Mouse (Mus musculus): ENCODE measurements around the gene Lsr. TPM values are rescaled to one million over a fixed set of nuclear protein-coding genes. Genes with fewer than 3 reads are reported as not detected.

The Lsr gene
- polyA plus RNA-seq, 1 experiment = 30.2 TPM

GRCm38 (mm10) chr7:31000505-31001020 is 27.3 kb upstream of the Lsr start:
- Histone ChIP-seq H3K4me1 (ENCODE audit: control insufficient read depth, insufficient read depth, low read length) (0 out of 2 replicates have a peak, but pooled peaks cover 2% of the 10 kb centered on the region), H3K36me3 (ENCODE audit: control insufficient read depth, insufficient read depth, low read length) (no peaks in the 10 kb centered on the region), H3K27me3 (ENCODE audit: control insufficient read depth, insufficient read depth, low read length) (no peaks in the 10 kb centered on the region), H3K27ac (ENCODE audit: control insufficient read depth, insufficient read depth, low read depth, low read length) (no peak overlapping the region), H3K4me3 (ENCODE audit: control insufficient read depth, low read depth, low read length) (no peak overlapping the region)
- TF ChIP-seq CTCF (IDR thresholded peaks at IDR 0.05; ENCODE audit: control insufficient read depth, insufficient read depth, insufficient replicate concordance, low read depth, low read length) (no peak), POLR2A (IDR thresholded peaks at IDR 0.05; ENCODE audit: control insufficient read depth, low read depth, low read length) (no peak)

- Histone ChIP-seq H3K36me3 (ENCODE audit: control insufficient read depth, insufficient read depth, low read length) (no peaks in the 10 kb centered on the region), H3K4me3 (ENCODE audit: control insufficient read depth, low read depth, low read length) (no peak overlapping the region), H3K27ac (ENCODE audit: control insufficient read depth, insufficient read depth, low read depth, low read length) (no peak overlapping the region), H3K4me1 (ENCODE audit: control insufficient read depth, insufficient read depth, low read length) (0 out of 2 replicates have a peak, but pooled peaks cover 2% of the 10 kb centered on the region), H3K27me3 (ENCODE audit: control insufficient read depth, insufficient read depth, low read length) (no peaks in the 10 kb centered on the region)
- no peak for TF ChIP-seq POLR2A (IDR thresholded peaks at IDR 0.05; ENCODE audit: control insufficient read depth, low read depth, low read length)
- no peak for TF ChIP-seq CTCF (IDR thresholded peaks at IDR 0.05; ENCODE audit: control insufficient read depth, insufficient read depth, insufficient replicate concordance, low read depth, low read length)
Observed at GRCm38 (mm10) chr7:30996491-30996890, 23.2 kb upstream of the Lsr start.

- Histone ChIP-seq H3K27ac (ENCODE audit: control insufficient read depth, insufficient read depth, low read depth, low read length) (no peak overlapping the region), H3K27me3 (ENCODE audit: control insufficient read depth, insufficient read depth, low read length) (no peaks in the 10 kb centered on the region), H3K4me3 (ENCODE audit: control insufficient read depth, low read depth, low read length) (no peak overlapping the region), H3K36me3 (ENCODE audit: control insufficient read depth, insufficient read depth, low read length) (no peaks in the 10 kb centered on the region), H3K4me1 (ENCODE audit: control insufficient read depth, insufficient read depth, low read length) (no peaks in the 10 kb centered on the region; the same call in 1 of the 2 replicates)
- TF ChIP-seq POLR2A (IDR thresholded peaks at IDR 0.05; ENCODE audit: control insufficient read depth, low read depth, low read length) (no peak), CTCF (IDR thresholded peaks at IDR 0.05; ENCODE audit: control insufficient read depth, insufficient read depth, insufficient replicate concordance, low read depth, low read length) (no peak)
Observed at GRCm38 (mm10) chr7:30993986-30994385, 20.7 kb upstream of the Lsr start.

GRCm38 (mm10) chr7:30992148-30992547 is 18.9 kb upstream of the Lsr start:
- H3K4me1 ChIP-seq (ENCODE audit: control insufficient read depth, insufficient read depth, low read length) = no peaks in the 10 kb centered on the region; the same call in 1 of the 2 replicates
- H3K36me3 ChIP-seq (ENCODE audit: control insufficient read depth, insufficient read depth, low read length) = no peaks in the 10 kb centered on the region
- no peak for TF ChIP-seq CTCF (IDR thresholded peaks at IDR 0.05; ENCODE audit: control insufficient read depth, insufficient read depth, insufficient replicate concordance, low read depth, low read length)
- no peak for TF ChIP-seq POLR2A (IDR thresholded peaks at IDR 0.05; ENCODE audit: control insufficient read depth, low read depth, low read length)
- H3K27ac ChIP-seq (ENCODE audit: control insufficient read depth, insufficient read depth, low read depth, low read length) = no peak overlapping the region
- no peaks in the 10 kb centered on the region for H3K27me3 ChIP-seq (ENCODE audit: control insufficient read depth, insufficient read depth, low read length)
- H3K4me3 ChIP-seq (ENCODE audit: control insufficient read depth, low read depth, low read length) = no peak overlapping the region

- Histone ChIP-seq H3K27ac (ENCODE audit: control insufficient read depth, insufficient read depth, low read depth, low read length) (peak overlapping the region; percentile 19; the same call in 1 of the 2 replicates), H3K4me3 (ENCODE audit: control insufficient read depth, low read depth, low read length) (no peak overlapping the region), H3K36me3 (ENCODE audit: control insufficient read depth, insufficient read depth, low read length) (no peaks in the 10 kb centered on the region), H3K4me1 (ENCODE audit: control insufficient read depth, insufficient read depth, low read length) (no peaks in the 10 kb centered on the region; the same call in 1 of the 2 replicates), H3K27me3 (ENCODE audit: control insufficient read depth, insufficient read depth, low read length) (no peaks in the 10 kb centered on the region)
- TF ChIP-seq CTCF (IDR thresholded peaks at IDR 0.05; ENCODE audit: control insufficient read depth, insufficient read depth, insufficient replicate concordance, low read depth, low read length) (no peak), POLR2A (IDR thresholded peaks at IDR 0.05; ENCODE audit: control insufficient read depth, low read depth, low read length) (no peak)
Observed at GRCm38 (mm10) chr7:30988519-30989162, 15.4 kb upstream of the Lsr start.

GRCm38 (mm10) chr7:30985357-30985756 is 12.1 kb upstream of the Lsr start:
- TF ChIP-seq POLR2A (IDR thresholded peaks at IDR 0.05; ENCODE audit: control insufficient read depth, low read depth, low read length) (no peak), CTCF (IDR thresholded peaks at IDR 0.05; ENCODE audit: control insufficient read depth, insufficient read depth, insufficient replicate concordance, low read depth, low read length) (no peak)
- Histone ChIP-seq H3K4me3 (ENCODE audit: control insufficient read depth, low read depth, low read length) (no peak overlapping the region), H3K27ac (ENCODE audit: control insufficient read depth, insufficient read depth, low read depth, low read length) (no peak overlapping the region), H3K36me3 (ENCODE audit: control insufficient read depth, insufficient read depth, low read length) (no peaks in the 10 kb centered on the region), H3K4me1 (ENCODE audit: control insufficient read depth, insufficient read depth, low read length) (no peaks in the 10 kb centered on the region; the same call in 1 of the 2 replicates), H3K27me3 (ENCODE audit: control insufficient read depth, insufficient read depth, low read length) (no peaks in the 10 kb centered on the region)

GRCm38 (mm10) chr7:30981703-30982102 is 8.4 kb upstream of the Lsr start:
- Histone ChIP-seq H3K4me1 (ENCODE audit: control insufficient read depth, insufficient read depth, low read length) (no peaks in the 10 kb centered on the region; the same call in 1 of the 2 replicates), H3K36me3 (ENCODE audit: control insufficient read depth, insufficient read depth, low read length) (no peaks in the 10 kb centered on the region), H3K27me3 (ENCODE audit: control insufficient read depth, insufficient read depth, low read length) (no peaks in the 10 kb centered on the region), H3K4me3 (ENCODE audit: control insufficient read depth, low read depth, low read length) (peak overlapping the region; percentile 87), H3K27ac (ENCODE audit: control insufficient read depth, insufficient read depth, low read depth, low read length) (peak overlapping the region; percentile 73)
- TF ChIP-seq POLR2A (IDR thresholded peaks at IDR 0.05; ENCODE audit: control insufficient read depth, low read depth, low read length) (peak; percentile 90; the same call in 1 of the 2 replicates), CTCF (IDR thresholded peaks at IDR 0.05; ENCODE audit: control insufficient read depth, insufficient read depth, insufficient replicate concordance, low read depth, low read length) (no peak)
